Mouse (Mus musculus): Measurements from ENCODE around the gene Hdac2.

The Hdac2 gene

DNA sequence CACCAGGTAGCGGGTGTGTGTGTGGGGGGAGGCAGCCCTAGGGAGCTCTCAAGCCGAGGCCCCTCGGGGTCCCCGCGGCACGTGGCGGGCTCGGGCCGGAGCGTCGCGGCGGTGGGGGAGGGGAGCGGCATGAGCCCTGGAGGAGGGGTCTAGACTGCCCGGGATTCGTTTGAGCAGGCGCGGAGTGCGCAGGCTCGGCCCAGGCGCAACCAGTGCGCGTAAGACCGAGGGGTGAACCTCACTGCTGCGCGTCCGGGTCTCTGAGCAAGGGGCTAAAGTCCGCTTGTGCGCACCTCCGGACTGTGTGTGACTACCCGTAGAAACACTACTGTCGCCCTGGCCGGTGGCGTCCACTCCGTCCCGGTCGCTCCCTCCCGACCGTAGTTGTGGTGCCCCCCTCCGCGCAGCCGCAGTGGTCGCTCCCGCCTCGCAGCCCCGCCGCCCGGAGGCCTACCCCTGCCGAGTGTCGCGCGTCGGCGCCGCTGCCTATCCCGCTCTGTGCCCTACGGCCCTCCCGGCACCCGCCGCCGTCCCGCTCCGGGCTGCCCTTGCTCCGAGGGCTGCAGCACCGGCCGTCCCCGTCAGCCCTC lies at the start of gene Hdac2:
Gene Hdac2, plus strand, starts transcription at position 459 of the 590 bp plus-strand sequence.
- WGBS = under 1% methylated on average over 67 of the region's 67 CpGs

DNA sequence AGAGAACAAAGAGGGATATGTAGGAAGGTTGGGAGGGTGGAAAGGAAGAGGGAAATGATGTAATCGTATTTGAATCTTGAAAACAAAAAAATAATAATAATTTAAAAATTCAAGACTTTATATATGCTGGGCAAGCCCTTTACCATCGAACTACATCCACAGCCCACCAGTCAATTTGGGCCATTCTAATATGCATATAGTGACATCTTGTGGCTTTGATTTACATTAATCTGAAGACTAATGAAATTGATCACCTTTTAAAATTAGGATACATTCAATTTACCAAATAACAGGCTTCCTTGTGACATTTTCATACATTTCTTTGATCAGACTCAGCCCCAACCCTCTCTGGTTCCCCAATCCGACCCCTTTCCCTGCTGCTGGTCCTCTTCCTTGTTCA lies 46.1 kb upstream of the Hdac2 start:
- WGBS = 71% methylated on average over 3 of the region's 3 CpGs

DNA sequence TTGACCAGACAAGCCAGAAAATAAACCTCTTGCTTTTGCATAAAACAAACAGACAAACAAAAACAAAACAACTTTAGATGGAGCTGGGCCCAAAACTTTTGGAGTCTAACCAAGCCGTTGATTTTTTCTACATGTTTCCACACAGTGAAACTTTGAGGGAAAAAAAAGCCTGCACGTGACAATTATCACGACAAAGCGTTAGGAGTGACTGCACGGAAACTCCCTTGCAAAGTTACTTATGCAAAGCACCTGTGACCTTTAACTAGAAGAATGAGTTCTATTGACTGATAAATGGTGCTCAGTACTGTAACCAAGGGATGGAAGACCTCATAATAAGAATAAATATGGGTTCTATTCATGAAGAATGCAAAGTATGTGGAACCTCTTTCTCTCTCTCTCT lies 38.5 kb upstream of the Hdac2 start:
- 81% methylated on average over 5 of the region's 5 CpGs for WGBS

DNA sequence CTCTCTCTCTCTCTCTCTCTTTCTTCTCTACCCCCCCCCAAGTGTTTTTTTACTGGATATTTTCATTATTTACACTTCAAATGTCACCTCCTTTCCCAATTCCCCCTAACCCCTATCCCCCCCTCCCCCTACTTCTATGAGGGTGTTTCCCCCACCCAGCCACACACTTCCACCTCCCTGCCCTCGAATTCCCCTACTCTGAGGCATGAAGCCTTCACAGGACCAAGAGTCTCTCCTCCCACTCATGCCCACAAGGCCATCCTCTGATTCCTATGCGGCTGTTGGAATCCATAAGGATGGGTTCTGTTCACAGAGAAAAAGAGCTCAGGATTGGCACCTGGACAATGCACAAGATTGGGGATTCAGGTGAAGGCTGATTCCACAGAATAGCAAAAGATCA lies 38.1 kb upstream of the Hdac2 start:
- 59% methylated on average over 2 of the region's 2 CpGs for WGBS

DNA sequence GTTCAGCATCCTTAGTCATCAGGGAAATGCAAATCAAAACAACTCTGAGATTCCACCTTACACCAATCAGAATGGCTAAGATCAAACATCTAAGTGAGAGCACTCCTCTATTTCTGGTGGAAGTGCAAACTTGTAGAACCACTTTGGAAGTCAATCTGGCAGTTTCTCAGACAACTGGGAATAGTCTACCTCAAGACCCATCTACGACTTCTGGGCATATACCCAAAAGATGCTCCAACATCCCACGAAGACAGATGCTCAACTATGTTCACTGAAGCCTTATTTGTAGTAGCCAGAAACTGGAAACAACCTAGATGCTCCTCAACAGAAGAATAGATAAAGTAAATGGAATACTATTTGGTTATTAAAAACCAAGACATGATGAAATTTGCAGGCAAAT lies 22.6 kb upstream of the Hdac2 start:
- WGBS = 47% methylated on average over 2 of the region's 2 CpGs

DNA sequence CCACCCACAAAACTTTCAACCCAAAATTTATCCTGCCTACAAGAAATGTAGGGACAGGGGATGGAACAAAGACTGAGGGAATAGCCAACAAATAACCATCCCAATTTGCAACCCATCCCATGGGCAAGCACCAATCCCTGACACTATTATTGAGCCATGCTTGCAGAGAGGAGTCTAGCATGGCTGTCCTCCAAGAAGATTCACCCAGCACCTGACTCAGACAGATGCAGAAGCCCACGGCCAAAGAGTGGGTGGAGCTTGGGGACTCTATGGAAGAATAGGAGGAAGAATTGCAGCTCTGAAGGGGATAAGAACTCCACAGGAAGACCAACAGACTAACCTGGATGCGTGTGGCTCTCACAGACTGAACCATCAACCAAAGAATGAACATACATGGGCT lies 21.7 kb upstream of the Hdac2 start:
- WGBS = 54% methylated on average over 2 of the region's 2 CpGs

DNA sequence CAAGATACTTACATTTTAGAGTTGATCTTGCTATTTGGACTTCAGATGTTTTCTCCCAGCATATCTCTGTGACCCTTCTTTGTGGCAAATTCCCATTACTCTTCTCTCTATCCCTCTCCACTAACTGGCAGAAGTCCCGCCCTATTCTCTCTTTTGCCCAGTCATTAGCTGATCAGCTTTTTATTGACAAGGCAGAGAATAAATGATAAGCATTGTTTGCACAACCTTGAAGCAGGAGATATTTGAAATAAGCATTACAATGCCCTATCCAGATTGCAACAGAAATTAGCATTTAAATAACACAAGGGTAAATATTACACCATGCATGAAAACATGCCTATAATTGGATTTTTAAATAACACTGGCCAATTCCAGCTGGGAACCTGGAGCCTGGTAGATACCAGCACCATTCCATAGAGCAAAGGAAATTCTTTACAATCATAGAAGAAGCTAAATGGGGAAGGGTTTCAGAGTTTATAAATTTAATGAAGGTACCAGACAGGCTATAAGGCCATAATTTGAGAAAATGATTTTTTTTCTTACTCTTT lies 14.7 kb upstream of the Hdac2 start:
- 84% methylated on average over 1 of the region's 1 CpGs for WGBS

DNA sequence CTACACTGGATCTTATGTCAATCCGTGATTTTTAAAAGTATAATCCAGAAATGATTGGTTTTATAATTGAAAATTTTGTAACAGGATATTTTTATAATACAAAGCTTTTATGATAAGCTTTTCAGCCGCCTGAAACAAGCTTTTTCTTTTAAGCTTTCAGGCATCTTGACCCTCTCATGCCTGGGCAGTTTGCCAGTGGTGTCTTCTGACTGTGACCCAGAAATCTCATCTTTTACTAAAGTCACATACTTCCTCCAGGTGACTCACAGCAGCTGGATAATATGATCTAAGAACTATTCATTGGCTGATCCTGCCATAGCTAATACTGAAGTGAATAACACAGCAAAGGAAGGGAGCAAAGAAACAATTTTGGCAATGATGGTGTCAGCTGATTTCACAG lies 9.9 kb upstream of the Hdac2 start:
- 73% methylated on average over 2 of the region's 2 CpGs for WGBS

GRCm38 (mm10) chr10:36974676-36975520 lies 554 bp downstream of the Hdac2 start:
- under 1% methylated on average over 61 of the region's 63 CpGs for WGBS

GRCm38 (mm10) chr10:36981866-36982265 lies 7.5 kb downstream of the Hdac2 start:
- 96% methylated on average over 4 of the region's 4 CpGs for WGBS

- 96% methylated on average over 2 of the region's 2 CpGs for WGBS
Measured at GRCm38 (mm10) chr10:36992149-36992548, 17.8 kb downstream of the Hdac2 start.

DNA sequence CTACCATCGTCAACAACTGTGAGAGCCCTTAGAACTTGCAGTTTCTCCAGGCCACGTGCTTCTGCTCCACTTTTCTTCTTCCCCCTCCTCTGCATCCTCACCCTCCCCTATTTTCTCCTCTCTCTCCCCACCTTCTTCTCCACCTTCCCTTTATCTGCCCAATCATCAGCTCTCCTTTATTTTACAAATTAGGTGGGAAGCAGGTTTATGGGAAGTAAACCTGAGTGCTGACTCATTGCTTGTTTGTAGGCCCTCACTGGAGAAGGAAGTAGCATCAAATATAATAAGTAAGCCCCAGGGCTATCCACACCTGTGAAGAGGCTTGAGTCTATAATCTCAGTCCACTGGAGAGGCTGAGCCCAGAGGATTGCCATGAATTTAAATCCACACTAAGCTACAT lies 26.5 kb downstream of the Hdac2 start:
- WGBS = 80% methylated on average over 2 of the region's 2 CpGs

DNA sequence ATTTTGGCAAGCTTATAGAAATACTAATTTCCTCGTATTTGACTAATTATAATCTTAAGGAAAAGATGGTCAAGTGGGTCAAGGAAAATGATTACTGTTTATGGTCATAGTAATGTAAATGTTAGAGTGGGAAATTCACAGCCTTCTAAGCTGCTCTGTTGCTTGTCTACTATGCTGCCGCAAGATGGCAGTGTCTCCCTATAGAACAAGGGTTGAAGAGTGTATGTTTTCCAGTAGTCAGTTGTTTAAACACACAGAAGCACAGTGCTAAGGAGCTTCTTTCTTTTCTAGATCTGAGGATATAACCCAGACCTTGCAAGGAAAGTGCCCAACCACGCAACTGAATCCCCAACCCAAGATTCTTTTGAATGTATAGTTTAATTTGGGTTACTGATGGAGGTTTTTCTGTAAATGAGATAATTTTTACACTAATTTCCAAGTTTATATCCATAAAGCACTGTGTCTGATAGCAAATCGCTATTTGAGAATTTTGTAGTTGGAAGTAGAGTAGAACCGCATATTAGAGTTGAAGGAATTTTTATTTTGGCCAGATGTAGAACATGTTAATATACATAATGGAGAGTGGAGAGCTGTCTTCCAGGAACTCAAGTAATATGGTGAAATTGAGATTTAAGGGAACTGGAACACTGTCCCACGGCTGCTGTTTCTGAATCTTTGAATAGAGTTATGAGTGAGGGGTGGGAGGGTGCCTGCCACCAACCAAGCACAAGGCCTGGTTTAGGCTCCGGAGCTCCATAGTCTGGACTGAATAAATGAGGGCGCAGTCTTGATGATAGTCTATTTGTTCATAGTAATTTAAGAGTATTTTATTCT lies 40.1 kb downstream of the Hdac2 start:
- WGBS = 49% methylated on average over 8 of the region's 8 CpGs

- 68% methylated on average over 2 of the region's 2 CpGs for WGBS
Measured at GRCm38 (mm10) chr10:37015729-37016128, 41.4 kb downstream of the Hdac2 start.

- 93% methylated on average over 2 of the region's 2 CpGs for WGBS
Measured at GRCm38 (mm10) chr10:37016200-37016599, 41.9 kb downstream of the Hdac2 start.

GRCm38 (mm10) chr10:37024301-37024700 lies 50.0 kb downstream of the Hdac2 start:
- WGBS = 53% methylated on average over 1 of the region's 1 CpGs

DNA sequence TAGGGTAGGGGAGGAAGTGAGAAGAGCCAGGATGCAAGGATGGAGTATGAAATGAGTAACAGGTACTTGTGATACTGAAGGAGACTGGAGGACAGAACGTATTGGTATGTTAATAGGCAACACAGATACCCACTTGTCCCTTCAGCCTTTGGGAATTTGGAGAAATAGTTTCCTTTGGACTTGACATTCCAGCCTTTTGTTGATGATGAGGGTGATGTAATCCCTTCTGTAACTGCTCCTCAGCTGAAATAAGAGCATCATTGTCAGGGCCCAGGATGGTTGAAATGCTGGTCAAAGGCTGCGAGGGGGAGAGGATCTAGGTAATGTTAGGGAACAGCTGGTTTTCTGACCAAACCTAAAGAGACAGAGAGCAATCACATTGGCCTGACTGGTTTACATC lies 54.3 kb downstream of the Hdac2 start:
- WGBS = 71% methylated on average over 2 of the region's 2 CpGs

- 61% methylated on average over 7 of the region's 7 CpGs for WGBS
Measured at GRCm38 (mm10) chr10:37035090-37035497, 60.8 kb downstream of the Hdac2 start.

DNA sequence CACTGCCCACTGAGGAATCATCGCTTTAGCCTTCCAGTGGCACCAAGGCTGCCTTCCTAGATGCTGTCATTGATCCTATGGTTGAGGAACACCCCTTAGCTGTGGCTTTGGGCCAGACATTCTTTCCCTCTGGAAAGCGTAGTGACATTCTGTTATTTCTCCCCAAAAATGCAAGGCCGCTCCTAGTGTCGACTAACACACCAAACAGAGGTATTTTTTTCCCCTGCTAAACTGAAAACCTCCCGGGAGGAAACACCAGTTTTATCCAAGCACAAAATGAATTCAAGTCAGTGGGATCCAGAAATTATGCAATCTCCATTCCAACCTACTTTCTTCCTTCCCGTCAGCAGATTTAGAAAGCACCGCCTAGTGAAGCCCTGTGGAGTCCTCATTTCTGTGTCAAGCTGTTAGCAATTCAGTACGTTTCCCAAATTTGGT lies 73.3 kb downstream of the Hdac2 start:
- WGBS = 29% methylated on average over 8 of the region's 8 CpGs

Measured in cerebral cortex, adult 2 months (tissue).